Mouse (Mus musculus): ENCODE data around the gene Gm4214. TPM values are rescaled to one million over a fixed set of nuclear protein-coding genes. Genes with fewer than 3 reads are reported as not detected.

Gene Gm4214
- total RNA-seq (2023): not detected

DNA sequence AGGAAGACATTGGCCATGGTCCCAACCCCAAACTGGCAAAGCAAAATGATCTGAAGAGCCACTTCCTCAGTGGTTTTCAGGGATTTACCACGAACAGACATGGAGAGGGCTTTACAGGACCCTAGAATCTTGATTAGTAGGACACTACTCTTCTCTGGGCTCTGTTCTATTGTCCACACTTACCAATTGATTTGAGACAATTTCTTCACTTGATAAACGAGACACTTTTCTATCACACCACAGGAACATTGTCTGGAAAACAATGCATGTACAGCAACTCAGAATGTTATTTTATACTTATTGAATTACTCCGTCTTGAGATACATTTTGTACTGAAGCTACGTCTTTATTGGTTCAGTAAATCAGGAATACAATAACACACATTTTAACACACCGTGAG, at the start of gene Gm4214:
TSS of gene Gm4214 (minus strand) at position 101 of the 400 bp plus-strand sequence.

GRCm38 (mm10) chr7:23019823-23020222, 35.4 kb upstream of the Gm4214 start, which contains the start of gene Gm4216:
Gene Gm4216, minus strand, starts transcription at chr7:23019923.

Other genes with a start within 250 kb of the Gm4214 start
- gene Vmn1r157, start 223.0 kb downstream of the Gm4214 start, total RNA-seq (2023): not detected
- gene Vmn1r158, start 193.9 kb downstream of the Gm4214 start, total RNA-seq (2023): not detected
- gene Vmn1r159, start 141.1 kb downstream of the Gm4214 start, total RNA-seq (2023): not detected
- gene Vmn1r160, start 113.4 kb downstream of the Gm4214 start, total RNA-seq (2023): not detected
- gene Gm4216, start 35.2 kb upstream of the Gm4214 start, total RNA-seq (2023): not detected
- gene Vmn1r163, start 70.9 kb upstream of the Gm4214 start, total RNA-seq (2023): not detected
- not detected for gene Gm8720, start 82.8 kb upstream of the Gm4214 start, total RNA-seq (2023)
- not detected for gene Gm10662, start 159.8 kb upstream of the Gm4214 start, total RNA-seq (2023)
- not detected for gene Vmn1r165, start 232.7 kb upstream of the Gm4214 start, total RNA-seq (2023)